Mouse (Mus musculus) myocyte (in vitro differentiated cells): ENCODE measurements at regions not wholly inside any gene's neighbourhood (a gene's known extent, or its start where the extent isn't known, plus 50 kb on each side); places are given as distances from the start of the nearest gene placed in this dataset.

Source experiments
- MYOD1 ChIP-seq, 3 experiments: IDR thresholded peaks; one replicate each; pipeline ENCODE4 v1.6.1; 2011; ENCODE audit warnings: control low read depth in 2 of 3, low read depth in 2 of 3, mild to moderate bottlenecking in 2 of 3, moderate library complexity in 1 of 3; ENCODE audit not compliant: insufficient read length in 2 of 3, control insufficient read depth in 1 of 3
- MYOG ChIP-seq, 3 experiments: IDR thresholded peaks; one replicate each; pipeline ENCODE4 v1.6.1; 2011; ENCODE audit warnings: control low read depth in 2 of 3, low read depth in 2 of 3, mild to moderate bottlenecking in 2 of 3; ENCODE audit not compliant: insufficient read length in 2 of 3, control insufficient read depth in 1 of 3, insufficient read depth in 1 of 3
- POLR2A ChIP-seq: IDR thresholded peaks from one replicate; pipeline ENCODE4 v1.6.1; 2011; ENCODE audit warnings: low read depth, mild to moderate bottlenecking, control low read depth, moderate library complexity; ENCODE audit not compliant: insufficient read length
- POLR2AphosphoS2 ChIP-seq: IDR thresholded peaks from one replicate; pipeline ENCODE4 v1.6.1; 2011; ENCODE audit warnings: low read depth, control low read depth; ENCODE audit not compliant: insufficient read length
- SRF ChIP-seq: IDR thresholded peaks from one replicate; pipeline ENCODE4 v1.6.1; 2011; ENCODE audit warnings: low read depth; ENCODE audit not compliant: control insufficient read depth, insufficient read length
- TCF12 ChIP-seq: IDR thresholded peaks from one replicate; pipeline ENCODE4 v1.6.1; 2011; ENCODE audit warnings: mild to moderate bottlenecking, control low read depth; ENCODE audit not compliant: poor library complexity, insufficient read depth, severe bottlenecking
- USF1 ChIP-seq: IDR thresholded peaks from one replicate; pipeline ENCODE4 v1.6.1; 2011; ENCODE audit warnings: low read depth, mild to moderate bottlenecking, control low read depth, moderate library complexity

DNA sequence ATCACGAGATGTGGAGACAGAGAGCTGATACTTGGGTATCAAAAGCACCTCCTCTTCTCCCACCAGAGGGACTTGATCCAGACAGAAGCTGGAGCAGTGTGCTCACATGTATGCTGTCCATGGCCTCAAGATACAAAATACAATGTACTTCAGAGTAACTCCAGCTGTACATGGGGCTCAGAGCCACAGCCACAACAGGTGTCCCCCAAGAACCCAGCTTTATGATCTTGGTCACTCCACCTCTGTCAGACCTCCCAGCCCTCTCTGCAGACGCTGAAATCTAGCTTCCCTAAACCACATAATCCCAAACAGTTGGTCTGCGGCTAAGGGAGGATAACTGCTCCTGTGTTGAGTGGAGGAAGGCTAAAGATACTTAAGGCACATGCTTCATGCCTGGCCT, 389.9 kb downstream of the Gm45692 start:
- TF ChIP-seq TCF12 (peak; percentile 71), POLR2A (no peak), MYOD1 (IDR thresholded peaks at IDR 0.05; ENCODE audit: control insufficient read depth in 1 of 3, insufficient read length in 2 of 3, low read depth in 2 of 3) (peak in 2 of 3 experiments; percentile 62 to 75), MYOG (IDR thresholded peaks at IDR 0.05; ENCODE audit: control insufficient read depth in 1 of 3, insufficient read depth in 1 of 3, insufficient read length in 2 of 3, low read depth in 2 of 3) (peak; percentile 2 to 80 (median 68)), USF1 (no peak), SRF (no peak), POLR2AphosphoS2 (no peak)
